Mouse (Mus musculus) retina, adult 2 months (tissue): ENCODE results near the gene Gm10220.
"Not testable (repeated sequence)": the region's sequence is repeated elsewhere in the genome, so short reads cannot be mapped to it uniquely, and the experiment has no call there.

Experiments used
- DNase-seq: peaks from one replicate; pipeline ENCODE4 v3.0.0-alpha.2; 2012; ENCODE audit warnings: low read depth, low spot score

Gene Gm10220

GRCm38 (mm10) chr5:26121321-26121720 lies at the start of gene Gm10220:
TSS of gene Gm10220 (minus strand) at chr5:26121421.
- DNase-seq: not testable (repeated sequence)

- DNase-seq: no peak
Measured at GRCm38 (mm10) chr5:26169855-26170254, 48.6 kb upstream of the Gm10220 start.

GRCm38 (mm10) chr5:26165791-26166165 lies 44.6 kb upstream of the Gm10220 start:
- no peak for DNase-seq

- DNase-seq: no peak
Measured at GRCm38 (mm10) chr5:26165036-26165790, 44.0 kb upstream of the Gm10220 start.

GRCm38 (mm10) chr5:26157396-26158170 lies 36.4 kb upstream of the Gm10220 start:
- DNase-seq: no peak

GRCm38 (mm10) chr5:26142891-26143290 lies 21.7 kb upstream of the Gm10220 start:
- no peak for DNase-seq

GRCm38 (mm10) chr5:26105262-26105661 lies 16.0 kb downstream of the Gm10220 start, which contains the start of gene 5031410I06Rik:
TSS of gene 5031410I06Rik (minus strand) at chr5:26105362.
- DNase-seq: not testable (repeated sequence)

- not testable (repeated sequence) for DNase-seq
Measured at GRCm38 (mm10) chr5:26089191-26089590, 32.0 kb downstream of the Gm10220 start, which contains the start of gene Gm10471. TSS of gene Gm10471 (minus strand) at chr5:26089291.

- not testable (repeated sequence) for DNase-seq
Measured at GRCm38 (mm10) chr5:26079023-26079422, 42.2 kb downstream of the Gm10220 start.

- DNase-seq: no peak
Measured at GRCm38 (mm10) chr5:26070716-26071115, 50.5 kb downstream of the Gm10220 start.
